Mouse (Mus musculus) colon, adult 2 months (tissue): ENCODE results near the gene Txndc15. TPM values are rescaled to one million over a fixed set of nuclear protein-coding genes. Genes with fewer than 3 reads are reported as not detected.

ENCODE experiments used
- polyA plus RNA-seq: library from polyadenylated mRNA; depleted of rRNA; stranded (reverse); fragments of >200 nt; gene quantifications from 2 replicates; pipeline ENCODE4 v1.2.3, GENCODE M21; 2012; rRNA removed

Gene Txndc15
- polyA plus RNA-seq = 41.7 and 46.7 TPM in 2 replicates

GRCm38 (mm10) chr13:55714501-55715166, at the start of gene Txndc15:
Txndc15 (plus strand) TSS chr13:55714650.

GRCm38 (mm10) chr13:55692535-55693242, 21.8 kb upstream of the Txndc15 start, which contains the start of gene B230219D22Rik:
B230219D22Rik (plus strand) TSS chr13:55693124.

GRCm38 (mm10) chr13:55727120-55727838, 12.8 kb downstream of the Txndc15 start, which contains the start of gene Pcbd2:
Pcbd2 (plus strand) TSS chr13:55727368.

Other genes starting within 250 kb of the Txndc15 start
- gene Dbn1, start 226.5 kb upstream of the Txndc15 start, polyA plus RNA-seq = 36.7 and 36.9 TPM in 2 replicates
- gene Pdlim7, start 201.0 kb upstream of the Txndc15 start, polyA plus RNA-seq = 178 and 184 TPM in 2 replicates
- 16.3 and 16.8 TPM in 2 replicates for gene Dok3, start 185.4 kb upstream of the Txndc15 start, polyA plus RNA-seq
- 66.3 and 71.4 TPM in 2 replicates for gene Ddx41, start 178.0 kb upstream of the Txndc15 start, polyA plus RNA-seq
- gene Fam193b, start 143.5 kb upstream of the Txndc15 start, polyA plus RNA-seq = 87.1 and 98.0 TPM in 2 replicates
- gene Tmed9, start 140.9 kb upstream of the Txndc15 start, polyA plus RNA-seq = 65.8 and 80.9 TPM in 2 replicates
- 26.1 and 27.8 TPM in 2 replicates for gene B4galt7, start 114.8 kb upstream of the Txndc15 start, polyA plus RNA-seq
- gene Caml, start 91.6 kb upstream of the Txndc15 start, polyA plus RNA-seq = 13.5 and 15.2 TPM in 2 replicates
- 7.7 and 7.9 TPM in 2 replicates for gene Ddx46, start 79.6 kb upstream of the Txndc15 start, polyA plus RNA-seq
- 14.3 and 17.9 TPM in 2 replicates for gene B230219D22Rik, start 21.5 kb upstream of the Txndc15 start, polyA plus RNA-seq
- 18.6 and 34.2 TPM in 2 replicates for gene Pcbd2, start 12.7 kb downstream of the Txndc15 start, polyA plus RNA-seq
- not detected in 2 replicates for gene Catsper3, start 69.9 kb downstream of the Txndc15 start, polyA plus RNA-seq
- gene Pitx1, start 121.5 kb downstream of the Txndc15 start, polyA plus RNA-seq = 41.9 and 52.7 TPM in 2 replicates